Comparison of ENCODE assay signal across 9 mouse cellular contexts in the genomic region with DNA sequence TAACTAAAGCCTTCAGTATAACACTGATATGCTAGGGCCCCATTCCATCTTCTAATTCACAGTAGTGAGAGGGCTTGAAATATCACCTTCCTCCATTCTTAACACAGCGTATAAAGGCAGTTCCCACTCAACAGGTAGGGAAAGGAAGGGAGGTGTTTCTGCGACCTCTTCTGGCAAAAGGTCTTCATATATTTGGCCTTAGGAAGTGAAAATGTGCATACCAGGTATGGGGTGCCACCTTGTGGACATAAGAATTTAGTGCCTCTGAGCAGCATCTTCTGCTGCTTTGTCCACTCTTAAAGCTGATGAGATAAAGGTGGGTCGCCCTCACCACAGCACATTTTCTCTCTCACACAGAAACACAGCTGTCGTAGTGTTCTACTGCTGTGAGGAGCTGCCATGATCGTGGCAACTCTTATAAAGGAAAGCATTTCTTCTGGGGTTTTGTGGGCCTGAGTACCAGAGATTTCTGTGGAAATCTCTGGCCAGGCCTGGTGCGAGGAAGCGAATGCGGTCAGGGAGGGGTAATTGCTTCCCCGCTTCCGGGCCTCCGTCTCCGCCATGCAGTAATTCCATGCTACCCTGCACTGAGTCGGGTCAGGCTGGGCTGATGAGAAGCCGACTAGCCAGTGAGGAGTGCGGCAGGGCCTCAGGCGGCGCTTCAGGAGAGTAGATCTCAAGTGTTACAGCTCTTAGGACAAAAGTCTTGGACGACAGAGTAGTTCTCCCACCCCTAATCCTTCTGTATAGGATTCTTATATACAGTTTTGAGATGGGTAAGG.
A peak's percentile ranks its signal among the peaks of the same experiment; 100 is the strongest.
DNase-seq lines count a peak whose midpoint lies in the region; ATAC-seq and TF ChIP-seq lines count a peak whose summit lies in the region.
"Had no signal": no experiment of that assay in that cellular context is flagged by ENCODE, and none has a peak within 500 bp of the region (broad histone marks: within the 10 kb centered on the region; RNA-seq: fewer than 3 reads in every experiment).

No protein-coding gene starts in this region.

- no peaks in the 10 kb centered on the region for H3K79me3 ChIP-seq in C2C12 (ENCODE audit: low read depth)

- 37% methylated on average over 18 of the region's 18 CpGs for WGBS in embryonic facial prominence, embryonic 10.5 days
- WGBS in heart, embryonic 10.5 days, result 40% methylated on average over 18 of the region's 18 CpGs
- 32% methylated on average over 18 of the region's 18 CpGs for WGBS in kidney, embryonic 14.5 days
- WGBS in limb, embryonic 13.5 days, result 34% methylated on average over 18 of the region's 18 CpGs
- 41% methylated on average over 18 of the region's 18 CpGs for WGBS in stomach, embryonic 14.5 days

- H3K4me2 ChIP-seq in kidney, embryonic 14.5 days (replicated peaks; ENCODE audit: low read depth, low read length), result no peak overlapping the region
- no peak overlapping the region for H3K4me2 ChIP-seq in limb, embryonic 13.5 days (replicated peaks)
- no peak overlapping the region for H3K4me2 ChIP-seq in stomach, embryonic 14.5 days (replicated peaks; ENCODE audit: low read depth, low read length)

- H3K36me3 ChIP-seq in C2C12 (ENCODE audit: control insufficient read depth, insufficient read depth), result no peaks in the 10 kb centered on the region
- H3K36me3 ChIP-seq in embryonic facial prominence, embryonic 10.5 days (replicated peaks), result no peaks in the 10 kb centered on the region
- no peaks in the 10 kb centered on the region for H3K36me3 ChIP-seq in heart, embryonic 10.5 days
- no peaks in the 10 kb centered on the region for H3K36me3 ChIP-seq in kidney, embryonic 14.5 days (ENCODE audit: control insufficient read depth, insufficient read depth, low read length)
- H3K36me3 ChIP-seq in limb, embryonic 13.5 days, result no peaks in the 10 kb centered on the region
- H3K36me3 ChIP-seq in stomach, embryonic 14.5 days (ENCODE audit: control insufficient read depth, insufficient read depth, low read length), result no peaks in the 10 kb centered on the region

- TF ChIP-seq CTCF in C2C12 (IDR thresholded peaks at IDR 0.05; ENCODE audit: control insufficient read depth, insufficient read depth, insufficient read length), result peak; percentile 50

- H3K4me1 ChIP-seq in embryonic facial prominence, embryonic 10.5 days, result peaks cover 8% of the 10 kb centered on the region
- peaks cover 3% of the 10 kb centered on the region; the same call in 1 of the 2 replicates for H3K4me1 ChIP-seq in heart, embryonic 10.5 days
- H3K4me1 ChIP-seq in kidney, embryonic 14.5 days (ENCODE audit: control insufficient read depth, insufficient read depth, low read length), result no peaks in the 10 kb centered on the region
- H3K4me1 ChIP-seq in limb, embryonic 13.5 days, result no peaks in the 10 kb centered on the region
- no peaks in the 10 kb centered on the region for H3K4me1 ChIP-seq in stomach, embryonic 14.5 days (ENCODE audit: control insufficient read depth, insufficient read depth, low read length)

- no peaks in the 10 kb centered on the region for H3K27me3 ChIP-seq in C2C12 (ENCODE audit: control insufficient read depth, insufficient read depth, insufficient read length)
- no peaks in the 10 kb centered on the region for H3K27me3 ChIP-seq in embryonic facial prominence, embryonic 10.5 days (replicated peaks; ENCODE audit: low read depth, poor library complexity, severe bottlenecking)
- H3K27me3 ChIP-seq in heart, embryonic 10.5 days (ENCODE audit: insufficient read depth, poor library complexity, severe bottlenecking), result 0 out of 2 replicates have a peak, but pooled peaks cover 4% of the 10 kb centered on the region
- no peaks in the 10 kb centered on the region for H3K27me3 ChIP-seq in kidney, embryonic 14.5 days (ENCODE audit: control insufficient read depth, insufficient read depth, low read length)
- no peaks in the 10 kb centered on the region for H3K27me3 ChIP-seq in limb, embryonic 13.5 days
- no peaks in the 10 kb centered on the region for H3K27me3 ChIP-seq in stomach, embryonic 14.5 days (ENCODE audit: control insufficient read depth, insufficient read depth, low read length)

- H3K9me3 ChIP-seq in embryonic facial prominence, embryonic 10.5 days, result no peaks in the 10 kb centered on the region
- H3K9me3 ChIP-seq in heart, embryonic 10.5 days, result no peaks in the 10 kb centered on the region
- H3K9me3 ChIP-seq in kidney, embryonic 14.5 days (ENCODE audit: control insufficient read depth, low read length), result no peaks in the 10 kb centered on the region
- H3K9me3 ChIP-seq in limb, embryonic 13.5 days, result no peaks in the 10 kb centered on the region
- H3K9me3 ChIP-seq in stomach, embryonic 14.5 days (ENCODE audit: control insufficient read depth, low read depth, low read length), result no peaks in the 10 kb centered on the region

- DNase-seq in adrenal gland, adult 8-10 months, result peak; percentile 56
- DNase-seq in embryonic facial prominence, embryonic 10.5 days (ENCODE audit: low spot score), result peak; percentile 74
- DNase-seq in heart, embryonic 10.5 days (ENCODE audit: low spot score), result peak; percentile 82
- DNase-seq in naive thymus-derived CD4-positive, alpha-beta T cell, adult 2 months (ENCODE audit: low read depth), result peak; percentile 89

- H3K79me2 ChIP-seq in C2C12 (ENCODE audit: control insufficient read depth, insufficient read depth), result no peaks in the 10 kb centered on the region

- peak overlapping the region; percentile 64 for H3K27ac ChIP-seq in embryonic facial prominence, embryonic 10.5 days (replicated peaks)
- no peak overlapping the region for H3K27ac ChIP-seq in heart, embryonic 10.5 days
- no peak overlapping the region for H3K27ac ChIP-seq in kidney, embryonic 14.5 days (ENCODE audit: low read depth, low read length)
- H3K27ac ChIP-seq in limb, embryonic 13.5 days, result no peak overlapping the region
- no peak overlapping the region for H3K27ac ChIP-seq in stomach, embryonic 14.5 days (ENCODE audit: low read length)

- no peak overlapping the region for H3ac ChIP-seq in C2C12 (ENCODE audit: control insufficient read depth, insufficient read length, low read depth)

- H3K4me3 ChIP-seq in C2C12 (ENCODE audit: insufficient read depth, poor library complexity, severe bottlenecking), result no peak overlapping the region
- 0 out of 2 replicates have a peak overlapping the region, but pooled peaks have one; percentile 22 for H3K4me3 ChIP-seq in embryonic facial prominence, embryonic 10.5 days
- H3K4me3 ChIP-seq in heart, embryonic 10.5 days, result no peak overlapping the region
- H3K4me3 ChIP-seq in kidney, embryonic 14.5 days (ENCODE audit: low read length), result no peak overlapping the region
- no peak overlapping the region for H3K4me3 ChIP-seq in limb, embryonic 13.5 days
- H3K4me3 ChIP-seq in stomach, embryonic 14.5 days (ENCODE audit: low read depth, low read length), result no peak overlapping the region
- H3K4me3 ChIP-seq: erythroblast, embryonic 14.5 days had no signal

- ATAC-seq in kidney, embryonic 14.5 days (ENCODE audit: low FRiP score, low TSS enrichment), result peak; percentile 77
- ATAC-seq in limb, embryonic 13.5 days (ENCODE audit: low FRiP score, low read depth), result peak; percentile 69
- ATAC-seq in stomach, embryonic 14.5 days (ENCODE audit: insufficient number of reproducible peaks, insufficient read depth, low FRiP score, low read depth), result peak; percentile 53; the same call in 1 of the 2 replicates

- H3K9ac ChIP-seq in kidney, embryonic 14.5 days (ENCODE audit: low read depth, low read length), result no peak overlapping the region
- H3K9ac ChIP-seq in limb, embryonic 13.5 days, result 0 out of 2 replicates have a peak overlapping the region, but pooled peaks have one; percentile 13
- no peak overlapping the region for H3K9ac ChIP-seq in stomach, embryonic 14.5 days (replicated peaks; ENCODE audit: low read depth, low read length)

TF ChIP-seq in C2C12, 6 proteins besides CTCF, POLR2A, EP300 and RAD21:
- TF ChIP-seq CEBPB (IDR thresholded peaks at IDR 0.05; ENCODE audit: low read depth) (no peak), MYOD1 (IDR thresholded peaks at IDR 0.05; ENCODE audit: control insufficient read depth, insufficient read length, low read depth) (no peak), MAX (IDR thresholded peaks at IDR 0.05) (no peak), MYOG (IDR thresholded peaks at IDR 0.05; ENCODE audit: control insufficient read depth, extremely low read depth, insufficient read length) (no peak), FOSL1 (IDR thresholded peaks at IDR 0.05; ENCODE audit: insufficient read depth, low read length, poor library complexity, severe bottlenecking) (no peak), USF1 (IDR thresholded peaks at IDR 0.05; ENCODE audit: low read depth) (no peak)
